Mouse (Mus musculus): ENCODE measurements at regions not wholly inside any gene's neighbourhood (a gene's known extent, or its start where the extent isn't known, plus 50 kb on each side); places are given as distances from the start of the nearest gene placed in this dataset.

- no peak for TF ChIP-seq POLR2A (IDR thresholded peaks at IDR 0.05; ENCODE audit: low read depth, low read length)
- TF ChIP-seq CTCF (IDR thresholded peaks at IDR 0.05; ENCODE audit: extremely low read depth, insufficient read length, insufficient replicate concordance, low read depth, low read length): no peak
Observed at GRCm38 (mm10) chr12:79945899-79946298, 166.9 kb downstream of the Zfp36l1 start.

Measured in small intestine, adult 2 months (tissue).